ENCODE assay signal across 8 mouse cellular contexts in the genomic region with DNA sequence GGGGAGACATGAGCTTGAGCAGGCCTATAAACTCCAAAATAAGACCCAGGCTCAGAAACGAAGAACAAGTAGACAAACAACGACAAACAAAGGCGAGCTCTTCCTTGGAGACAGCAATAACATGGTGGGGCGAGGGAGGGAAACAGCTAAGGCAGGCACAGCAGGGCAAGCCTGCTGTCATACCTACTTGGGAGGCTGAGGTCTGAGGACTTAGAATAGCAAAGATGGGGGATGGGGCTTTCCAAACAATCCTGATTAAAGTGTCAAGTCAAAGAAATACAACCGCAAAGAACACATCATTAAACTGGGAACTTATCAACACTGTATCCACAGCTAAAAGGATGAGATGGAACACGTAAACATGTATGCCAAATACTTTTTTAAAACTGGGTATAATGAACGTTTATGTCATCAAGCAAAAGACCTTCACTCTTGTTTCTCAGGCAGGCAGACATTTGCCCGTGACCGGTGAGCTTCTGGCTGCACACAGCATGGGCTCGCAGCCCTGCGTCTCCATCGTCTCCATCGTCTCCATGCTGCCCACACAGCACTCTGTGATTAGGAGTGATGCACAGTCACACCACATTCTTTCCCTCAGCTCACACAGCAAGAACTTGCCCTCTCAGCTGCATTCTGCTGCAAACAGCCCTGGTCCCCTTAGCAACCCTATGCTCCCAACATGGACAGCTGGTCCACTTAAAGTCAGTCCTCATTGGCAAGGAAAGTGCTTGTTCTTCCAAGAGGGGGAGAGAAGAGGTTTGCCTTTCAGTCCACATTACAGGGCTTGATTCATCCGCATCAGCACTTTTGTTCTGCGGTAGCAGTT. TPM values are rescaled to one million over a fixed set of nuclear protein-coding genes. Genes with fewer than 3 reads are reported as not detected.
DNase-seq lines count a peak whose midpoint lies in the region; ATAC-seq and TF ChIP-seq lines count a peak whose summit lies in the region.

No protein-coding gene starts in this region.

- H3K27ac ChIP-seq in ES-E14 (ENCODE audit: insufficient read depth, low read depth, low read length, poor library complexity, severe bottlenecking): peak overlapping the region; percentile 8; the same call in 1 of the 2 replicates
- H3K27ac ChIP-seq in cerebellum, adult 2 months (ENCODE audit: insufficient read depth, low read length): 0 out of 2 replicates have a peak overlapping the region, but pooled peaks have one; percentile 25
- peak overlapping the region; percentile 87 for H3K27ac ChIP-seq in hindbrain, embryonic 15.5 days (replicated peaks)
- peak overlapping the region; percentile 82 for H3K27ac ChIP-seq in neural tube, embryonic 12.5 days

- DNase-seq in ES-E14 (ENCODE audit: low read depth, low spot score): no peak
- peak; percentile 30 to 46 for DNase-seq in cerebellum, adult 2 months
- peak; percentile 62 for DNase-seq in left cerebral cortex, postnatal 4 days
- no peak for DNase-seq in urinary bladder, postnatal 10 days (ENCODE audit: low spot score)
- DNase-seq in ovary, adult 18-20 months (ENCODE audit: low spot score): no peak

- H3K4me2 ChIP-seq in hindbrain, embryonic 15.5 days: peak overlapping the region; percentile 8; the same call in 1 of the 2 replicates
- peak overlapping the region; percentile 32 for H3K4me2 ChIP-seq in neural tube, embryonic 12.5 days (replicated peaks)

- no peak for TF ChIP-seq POLR2A in cerebellum, adult 2 months (IDR thresholded peaks at IDR 0.05; ENCODE audit: borderline replicate concordance, insufficient read depth, low read length)

- peaks cover 0 to 4% of the 10 kb centered on the region in 2 experiments; a peak in 1 of 4 replicates for H3K4me1 ChIP-seq in ES-E14 (ENCODE audit: control insufficient read depth in 2 of 2, insufficient read depth in 2 of 2, low read length in 2 of 2, poor library complexity in 1 of 2)
- peaks cover 12% of the 10 kb centered on the region for H3K4me1 ChIP-seq in cerebellum, adult 2 months (ENCODE audit: control insufficient read depth, insufficient read depth, low read length)
- H3K4me1 ChIP-seq in hindbrain, embryonic 15.5 days (replicated peaks): peaks cover 19% of the 10 kb centered on the region
- H3K4me1 ChIP-seq in neural tube, embryonic 12.5 days: peaks cover 20% of the 10 kb centered on the region

- H3K36me3 ChIP-seq in ES-E14 (ENCODE audit: control insufficient read depth, insufficient read depth, low read length, poor library complexity, severe bottlenecking): peaks cover 2% of the 10 kb centered on the region
- H3K36me3 ChIP-seq in hindbrain, embryonic 15.5 days: 0 out of 2 replicates have a peak, but pooled peaks cover 2% of the 10 kb centered on the region
- no peaks in the 10 kb centered on the region for H3K36me3 ChIP-seq in neural tube, embryonic 12.5 days

- H3K9ac ChIP-seq in ES-E14 (ENCODE audit: insufficient read depth, low read depth, low read length, poor library complexity, severe bottlenecking): no peak overlapping the region
- H3K9ac ChIP-seq in hindbrain, embryonic 15.5 days: no peak overlapping the region
- H3K9ac ChIP-seq in neural tube, embryonic 12.5 days: 0 out of 2 replicates have a peak overlapping the region, but pooled peaks have one; percentile 0

- in situ Hi-C loops in ES-E14 (cut with MboI; ENCODE audit: low sequenced_read_pairs in 2 of 2, unreplicated experiment in 2 of 2): no loop called here

- H3K9me3 ChIP-seq in ES-E14 (ENCODE audit: control insufficient read depth, insufficient read depth, low read depth, low read length): no peaks in the 10 kb centered on the region
- H3K9me3 ChIP-seq in hindbrain, embryonic 15.5 days: no peaks in the 10 kb centered on the region
- H3K9me3 ChIP-seq in neural tube, embryonic 12.5 days: no peaks in the 10 kb centered on the region

- no peak for TF ChIP-seq CTCF in cerebellum, adult 2 months (IDR thresholded peaks at IDR 0.05; ENCODE audit: borderline replicate concordance, insufficient read depth, low read depth, low read length)

- no peak overlapping the region for H3K4me3 ChIP-seq in ES-E14 (ENCODE audit: insufficient read depth in 1 of 2, low read depth in 1 of 2, low read length in 2 of 2, poor library complexity in 1 of 2, severe bottlenecking in 1 of 2)
- H3K4me3 ChIP-seq in cerebellum, adult 2 months (replicated peaks; ENCODE audit: insufficient read depth, low read depth, low read length): no peak overlapping the region
- H3K4me3 ChIP-seq in hindbrain, embryonic 15.5 days: no peak overlapping the region
- no peak overlapping the region for H3K4me3 ChIP-seq in neural tube, embryonic 12.5 days

- 21% methylated on average over 15 of the region's 15 CpGs for WGBS in cerebellum, adult 2 months
- 16% methylated on average over 15 of the region's 15 CpGs for WGBS in hindbrain, embryonic 15.5 days
- WGBS in neural tube, embryonic 12.5 days: 24% methylated on average over 15 of the region's 15 CpGs

- peak; percentile 87 for ATAC-seq in frontal cortex, adult (ENCODE audit: low TSS enrichment)
- peak; percentile 96 for ATAC-seq in hindbrain, embryonic 15.5 days (ENCODE audit: low FRiP score, low read depth)
- ATAC-seq in neural tube, embryonic 12.5 days (ENCODE audit: low FRiP score, low read depth): peak; percentile 96

- no peaks in the 10 kb centered on the region for H3K27me3 ChIP-seq in cerebellum, adult 2 months (ENCODE audit: control insufficient read depth, insufficient read depth, low read length)
- H3K27me3 ChIP-seq in hindbrain, embryonic 15.5 days: no peaks in the 10 kb centered on the region
- H3K27me3 ChIP-seq in neural tube, embryonic 12.5 days (replicated peaks): no peaks in the 10 kb centered on the region

- intact Hi-C loops in left cerebral cortex, postnatal 4 days (cut with DNase I): no loop called here

TF ChIP-seq in ES-E14, 5 proteins besides CTCF, POLR2A, EP300 and RAD21:
- no peak for TF ChIP-seq ZC3H11A (IDR thresholded peaks at IDR 0.05; ENCODE audit: borderline replicate concordance, low read depth, low read length)
- TF ChIP-seq MAFK (IDR thresholded peaks at IDR 0.05; ENCODE audit: insufficient read depth, low read depth, low read length): peak; percentile 68

RNA-seq across cellular contexts. Expression of gene Cct2, which starts 31.1 kb away (rescaled TPM):
- 369 and 441 TPM in 2 replicates for total RNA-seq in ES-E14 (2012; rRNA removed)
- 148 and 153 TPM in 2 replicates for polyA plus RNA-seq in cerebellum, adult 2 months (2012; rRNA removed)
- polyA plus RNA-seq in hindbrain, embryonic 15.5 days (2015; fragmentation: Nextera tagmentation; extraction: Ambion mirVana): 237 and 245 TPM in 2 replicates
- 100 to 1,000 TPM; 282 to 298 TPM for total RNA-seq in left cerebral cortex, postnatal 4 days (2021)
- polyA plus RNA-seq in neural tube, embryonic 12.5 days (2016; fragmentation: Nextera tagmentation; extraction: Ambion mirVana): 265 and 280 TPM in 2 replicates

RNA-seq across cellular contexts. Expression of gene Lrrc10, which starts 49.6 kb away (rescaled TPM):
- total RNA-seq in ES-E14 (2012; rRNA removed): 0.27 and 0.53 TPM in 2 replicates
- polyA plus RNA-seq in cerebellum, adult 2 months (2012; rRNA removed): 0.16 TPM in 1 of 2 replicates, not detected in the other
- not detected in 2 replicates for polyA plus RNA-seq in hindbrain, embryonic 15.5 days (2015; fragmentation: Nextera tagmentation; extraction: Ambion mirVana)
- total RNA-seq in left cerebral cortex, postnatal 4 days (2021): not detected
- 0.14 TPM in 1 of 2 replicates, not detected in the other for polyA plus RNA-seq in neural tube, embryonic 12.5 days (2016; fragmentation: Nextera tagmentation; extraction: Ambion mirVana)

RNA-seq across cellular contexts. Expression of gene Frs2, which starts 53.6 kb away (rescaled TPM):
- 11.7 and 17.3 TPM in 2 replicates for total RNA-seq in ES-E14 (2012; rRNA removed)
- 36.3 and 37.1 TPM in 2 replicates for polyA plus RNA-seq in cerebellum, adult 2 months (2012; rRNA removed)
- polyA plus RNA-seq in hindbrain, embryonic 15.5 days (2015; fragmentation: Nextera tagmentation; extraction: Ambion mirVana): 20.3 and 23.4 TPM in 2 replicates
- 10 to 100 TPM; 30.6 to 32.0 TPM for total RNA-seq in left cerebral cortex, postnatal 4 days (2021)
- 23.1 and 26.3 TPM in 2 replicates for polyA plus RNA-seq in neural tube, embryonic 12.5 days (2016; fragmentation: Nextera tagmentation; extraction: Ambion mirVana)

Comparison
In these comparisons a context has a peak if more than half of its experiments do, and no peak if none do; other contexts are left out.
1. DNase-seq: peak in cerebellum, adult 2 months (2 of 2) and left cerebral cortex, postnatal 4 days (single experiment); none in ES-E14 (single experiment), urinary bladder, postnatal 10 days (single experiment) and ovary, adult 18-20 months (single experiment).
2. H3K27ac ChIP-seq: peak in every context shown above with its lines; median percentile 87 in hindbrain, embryonic 15.5 days; 82 in neural tube, embryonic 12.5 days; 25 in cerebellum, adult 2 months; 8 in ES-E14.
3. Peak in every context shown above with its lines, with median percentiles within 50 percentile points of each other: ATAC-seq.